Mouse (Mus musculus) E14TG2a.4 (cell line): Measurements from ENCODE around the gene Mrpl37.

Experiments used
- H3K27me3 ChIP-seq: 2 replicates; pipeline ENCODE4 v1.6.1; 2014; ENCODE audit warnings: low read length, control low read depth; ENCODE audit not compliant: insufficient read depth
- H3K36me3 ChIP-seq: 2 replicates; pipeline ENCODE4 v1.6.1; 2014; ENCODE audit warnings: low read length, control low read depth; ENCODE audit not compliant: insufficient read depth
- H3K4me1 ChIP-seq: replicated peaks from 2 replicates; pipeline ENCODE4 v1.6.1; 2014; ENCODE audit warnings: low read depth, low read length, control low read depth
- H3K4me3 ChIP-seq: replicated peaks from 2 replicates; pipeline ENCODE4 v1.5.1; 2014; ENCODE audit warnings: mild to moderate bottlenecking, low read length
- H3K9me3 ChIP-seq: 2 replicates; pipeline ENCODE4 v1.6.1; 2014; ENCODE audit warnings: low read length, control low read depth
- CTCF ChIP-seq: conservative IDR thresholded peaks from 2 replicates; pipeline ENCODE4 v1.5.1; 2014; ENCODE audit warnings: low read length
- NANOG ChIP-seq: IDR thresholded peaks from 2 replicates; pipeline ENCODE4 v1.6.1; 2014; ENCODE audit warnings: borderline replicate concordance, low read length, mixed read lengths
- POU5F1 ChIP-seq: IDR thresholded peaks from 2 replicates; pipeline ENCODE4 v1.6.1; 2014; ENCODE audit warnings: low read length, borderline replicate concordance

The Mrpl37 gene

DNA sequence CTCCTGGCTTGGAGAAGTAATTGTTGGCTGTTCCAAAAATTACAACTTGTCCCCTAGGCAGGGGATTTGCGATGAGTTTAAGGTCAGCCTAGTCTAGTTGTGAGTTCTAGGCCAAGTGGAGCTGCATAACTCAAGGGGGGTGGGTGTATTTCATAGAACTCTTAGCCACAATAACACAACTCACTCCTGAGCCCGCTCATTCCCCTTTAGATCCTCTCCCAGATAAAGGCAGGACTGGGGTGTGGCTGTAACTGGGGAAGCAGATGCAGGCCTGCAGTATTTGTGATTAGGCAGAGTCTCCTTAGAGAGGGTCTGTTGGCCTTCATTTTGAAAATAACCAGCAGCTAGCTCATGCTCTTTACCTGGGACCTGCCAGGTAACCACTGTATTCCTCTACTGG, 58.5 kb downstream of the Mrpl37 start:
- TF ChIP-seq CTCF (no peak), NANOG (no peak), POU5F1 (no peak)
- Histone ChIP-seq H3K36me3 (peaks cover 20% of the 10 kb centered on the region), H3K4me1 (peaks cover 9% of the 10 kb centered on the region)

DNA sequence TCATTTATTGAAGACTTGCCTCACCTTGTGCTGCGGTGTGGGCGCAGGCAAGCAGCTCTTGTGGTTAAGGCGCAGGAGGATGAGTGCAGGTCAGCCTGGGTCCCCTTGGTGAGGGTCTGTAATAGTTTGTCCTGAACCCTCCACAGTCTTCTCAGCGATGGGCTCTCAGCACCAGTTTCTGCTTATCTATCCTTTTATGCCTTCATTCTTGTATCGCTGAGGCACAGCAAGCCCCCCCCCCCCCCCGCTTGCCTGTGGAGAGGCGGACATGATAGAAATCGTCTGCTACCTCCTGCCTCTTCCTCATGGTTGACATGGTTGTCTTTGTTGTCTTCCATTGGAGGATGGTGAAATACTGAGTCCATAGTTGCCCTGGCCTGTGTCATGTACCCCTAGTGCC, 59.3 kb downstream of the Mrpl37 start:
- Histone ChIP-seq H3K4me1 (peaks cover 16% of the 10 kb centered on the region), H3K4me3 (no peak overlapping the region), H3K36me3 (peaks cover 20% of the 10 kb centered on the region), H3K27me3 (no peaks in the 10 kb centered on the region), H3K9me3 (no peaks in the 10 kb centered on the region)
- no peak for TF ChIP-seq POU5F1
- TF ChIP-seq NANOG, result no peak

More for the DNA sequence above, 58.5 kb downstream of the Mrpl37 start:
- H3K9me3 ChIP-seq, result no peaks in the 10 kb centered on the region
- no peaks in the 10 kb centered on the region for H3K27me3 ChIP-seq
- no peak overlapping the region for H3K4me3 ChIP-seq

DNA sequence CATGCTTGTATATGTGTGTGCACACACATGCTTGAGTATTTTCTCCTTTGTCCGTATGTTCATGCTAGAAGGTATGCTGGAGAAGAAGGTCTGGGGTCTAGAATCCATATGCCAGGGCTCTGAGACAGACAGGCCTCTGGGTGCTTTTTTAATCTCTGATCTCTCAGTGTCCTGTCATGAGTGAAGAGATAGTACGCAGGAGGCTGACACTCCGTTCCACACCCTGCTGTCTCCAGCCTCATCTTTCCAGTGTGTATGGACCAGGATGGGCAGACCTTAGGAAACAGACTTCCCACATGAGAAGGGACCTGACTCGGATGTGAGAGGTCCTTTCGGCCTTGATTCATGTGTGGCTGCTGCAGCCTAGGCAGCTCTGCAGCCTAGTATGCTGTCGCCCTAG, 59.9 kb downstream of the Mrpl37 start:
- no peak for TF ChIP-seq NANOG
- no peak for TF ChIP-seq CTCF
- Histone ChIP-seq H3K4me1 (peaks cover 18% of the 10 kb centered on the region), H3K4me3 (no peak overlapping the region), H3K27me3 (no peaks in the 10 kb centered on the region), H3K9me3 (no peaks in the 10 kb centered on the region), H3K36me3 (peaks cover 20% of the 10 kb centered on the region)

DNA sequence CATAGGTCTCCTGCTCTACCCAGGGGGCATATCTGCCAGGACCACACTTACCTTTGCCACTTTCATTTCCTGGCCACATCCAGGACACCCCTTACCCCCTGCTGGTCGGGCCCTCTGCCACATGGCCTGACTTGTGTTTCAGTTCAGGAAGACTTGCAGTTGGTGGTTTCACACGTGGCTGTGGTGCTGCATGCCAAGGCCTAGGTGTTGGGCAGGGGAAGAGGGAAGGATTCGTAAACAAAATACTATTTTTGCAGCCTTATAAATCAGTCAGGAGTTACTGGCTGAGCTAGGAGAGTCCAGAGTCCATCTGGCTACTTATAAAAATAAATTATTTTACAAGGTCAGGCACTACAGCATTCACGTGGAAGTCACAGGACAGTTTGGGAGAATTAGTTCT, 60.4 kb downstream of the Mrpl37 start:
- Histone ChIP-seq H3K4me3 (no peak overlapping the region), H3K9me3 (no peaks in the 10 kb centered on the region), H3K36me3 (peaks cover 20% of the 10 kb centered on the region), H3K27me3 (no peaks in the 10 kb centered on the region), H3K4me1 (peaks cover 23% of the 10 kb centered on the region)
- no peak for TF ChIP-seq POU5F1
- TF ChIP-seq NANOG, result no peak
- TF ChIP-seq CTCF, result no peak
